Mouse (Mus musculus) limb, embryonic 15.5 days (tissue): ENCODE measurements around the gene Gale. TPM values are rescaled to one million over a fixed set of nuclear protein-coding genes. Genes with fewer than 3 reads are reported as not detected.

Experiments used
- ATAC-seq: fragments of 200-750 bp; cut with Nextera tagmentation; 2 replicates; pipeline ENCODE4 v1.8.0; 2017; ENCODE audit warnings: low read depth, moderate TSS enrichment; ENCODE audit not compliant: insufficient number of reproducible peaks, low FRiP score, low TSS enrichment
- H3K27ac ChIP-seq: fragments of 300-500 bp; sonication (generic); 2 replicates; pipeline ENCODE4 v1.5.1; 2015; ENCODE audit warnings: moderate library complexity, mild to moderate bottlenecking, inconsistent platforms
- H3K27me3 ChIP-seq: fragments of 300-500 bp; sonication (generic); 2 replicates; pipeline ENCODE4 v1.6.1; 2015; ENCODE audit warnings: inconsistent platforms
- H3K36me3 ChIP-seq: fragments of 300-500 bp; sonication (generic); 2 replicates; pipeline ENCODE4 v1.6.1; 2015; ENCODE audit warnings: inconsistent platforms
- H3K4me1 ChIP-seq: fragments of 300-500 bp; sonication (generic); 2 replicates; pipeline ENCODE4 v1.6.1; 2015; ENCODE audit warnings: inconsistent platforms
- H3K4me2 ChIP-seq: fragments of 300-500 bp; sonication (generic); 2 replicates; pipeline ENCODE4 v1.6.1; 2015; ENCODE audit warnings: mild to moderate bottlenecking, inconsistent platforms
- H3K4me3 ChIP-seq: fragments of 300-500 bp; sonication (generic); 2 replicates; pipeline ENCODE4 v1.5.1; 2015; ENCODE audit warnings: mild to moderate bottlenecking, inconsistent platforms
- H3K9ac ChIP-seq: fragments of 300-500 bp; sonication (generic); 2 replicates; pipeline ENCODE4 v1.6.1; 2015; ENCODE audit warnings: inconsistent platforms
- H3K9me3 ChIP-seq: fragments of 300-500 bp; sonication (generic); 2 replicates; pipeline ENCODE4 v1.6.1; 2016; ENCODE audit warnings: inconsistent platforms
- WGBS: fragments of 180-500 bp; shearing (Covaris S2); methylation state at CpG from one replicate; pipeline ENCODE4 v1.1.7; 2015; 5-methylcytosine and 5-hydroxymethylcytosine counted together
- polyA plus RNA-seq: library from polyadenylated mRNA; unstranded; fragments of >200 nt; fragmentation: Nextera tagmentation; extraction: Ambion mirVana; gene quantifications from 2 replicates; pipeline ENCODE4 v1.2.1, GENCODE M21; 2015

The Gale gene
- polyA plus RNA-seq, 1 experiment from 2014 or later = 58.2 TPM

- ATAC-seq = no peak
- no peak overlapping the region for H3K4me2 ChIP-seq
- no peak overlapping the region for H3K9ac ChIP-seq
- peaks cover 67% of the 10 kb centered on the region for H3K36me3 ChIP-seq
- no peaks in the 10 kb centered on the region for H3K9me3 ChIP-seq
- no peak overlapping the region for H3K27ac ChIP-seq
- WGBS = 81% methylated on average over 7 of the region's 7 CpGs
- no peaks in the 10 kb centered on the region for H3K27me3 ChIP-seq
- no peak overlapping the region for H3K4me3 ChIP-seq
- peaks cover 20% of the 10 kb centered on the region for H3K4me1 ChIP-seq
These were observed 1.3 kb upstream of the Gale start for GRCm38 (mm10) chr4:135962198-135962597.

GRCm38 (mm10) chr4:135962946-135963345 lies 581 bp upstream of the Gale start:
- H3K4me2 ChIP-seq = peak overlapping the region; percentile 92
- H3K27ac ChIP-seq = peak overlapping the region; percentile 93
- H3K27me3 ChIP-seq = no peaks in the 10 kb centered on the region
- peaks cover 67% of the 10 kb centered on the region for H3K36me3 ChIP-seq
- H3K9ac ChIP-seq = peak overlapping the region; percentile 73
- peak overlapping the region; percentile 77 for H3K4me3 ChIP-seq
- H3K9me3 ChIP-seq = no peaks in the 10 kb centered on the region
- WGBS = 6% methylated on average over 15 of the region's 15 CpGs
- H3K4me1 ChIP-seq = peaks cover 20% of the 10 kb centered on the region
- no peak for ATAC-seq

GRCm38 (mm10) chr4:135964426-135964825 lies 899 bp downstream of the Gale start:
- ATAC-seq = peak; percentile 42; the same call in 1 of the 2 replicates
- H3K4me2 ChIP-seq = peak overlapping the region; percentile 92
- peaks cover 67% of the 10 kb centered on the region for H3K36me3 ChIP-seq
- no peaks in the 10 kb centered on the region for H3K27me3 ChIP-seq
- peaks cover 27% of the 10 kb centered on the region for H3K4me1 ChIP-seq
- H3K4me3 ChIP-seq = peak overlapping the region; percentile 77
- under 1% methylated on average over 12 of the region's 12 CpGs for WGBS
- no peaks in the 10 kb centered on the region for H3K9me3 ChIP-seq
- peak overlapping the region; percentile 93 for H3K27ac ChIP-seq
- H3K9ac ChIP-seq = peak overlapping the region; percentile 85

- Histone ChIP-seq H3K27me3 (no peaks in the 10 kb centered on the region), H3K36me3 (peaks cover 67% of the 10 kb centered on the region), H3K4me2 (peak overlapping the region; percentile 92), H3K4me1 (peaks cover 27% of the 10 kb centered on the region), H3K27ac (peak overlapping the region; percentile 93), H3K9ac (no peak overlapping the region), H3K4me3 (peak overlapping the region; percentile 77), H3K9me3 (no peaks in the 10 kb centered on the region)
- ATAC-seq = no peak
- 81% methylated on average over 9 of the region's 9 CpGs for WGBS
These were observed 1.6 kb downstream of the Gale start for GRCm38 (mm10) chr4:135965113-135965512.

- H3K4me1 ChIP-seq = peaks cover 35% of the 10 kb centered on the region
- WGBS = 92% methylated on average over 16 of the region's 16 CpGs
- H3K4me2 ChIP-seq = no peak overlapping the region
- no peaks in the 10 kb centered on the region for H3K9me3 ChIP-seq
- no peak overlapping the region for H3K4me3 ChIP-seq
- no peak overlapping the region for H3K27ac ChIP-seq
- H3K36me3 ChIP-seq = peaks cover 68% of the 10 kb centered on the region
- H3K9ac ChIP-seq = no peak overlapping the region
- no peak for ATAC-seq
- no peaks in the 10 kb centered on the region for H3K27me3 ChIP-seq
These were observed 2.8 kb downstream of the Gale start for GRCm38 (mm10) chr4:135966283-135966682.

GRCm38 (mm10) chr4:135967086-135967760 lies 3.7 kb downstream of the Gale start:
- H3K9me3 ChIP-seq = no peaks in the 10 kb centered on the region
- peaks cover 42% of the 10 kb centered on the region for H3K4me1 ChIP-seq
- no peak overlapping the region for H3K4me3 ChIP-seq
- H3K4me2 ChIP-seq = no peak overlapping the region
- no peak overlapping the region for H3K27ac ChIP-seq
- H3K36me3 ChIP-seq = peaks cover 59% of the 10 kb centered on the region
- no peak overlapping the region for H3K9ac ChIP-seq
- no peak for ATAC-seq
- no peaks in the 10 kb centered on the region for H3K27me3 ChIP-seq
- WGBS = 86% methylated on average over 18 of the region's 18 CpGs

GRCm38 (mm10) chr4:135968271-135968869 lies 4.8 kb downstream of the Gale start:
- Histone ChIP-seq H3K4me2 (no peak overlapping the region), H3K27me3 (no peaks in the 10 kb centered on the region), H3K9me3 (no peaks in the 10 kb centered on the region), H3K36me3 (peaks cover 56% of the 10 kb centered on the region), H3K27ac (0 out of 2 replicates have a peak overlapping the region, but pooled peaks have one; percentile 14), H3K9ac (no peak overlapping the region), H3K4me3 (no peak overlapping the region), H3K4me1 (peaks cover 35% of the 10 kb centered on the region)
- 64% methylated on average over 19 of the region's 19 CpGs for WGBS
- no peak for ATAC-seq

- no peak for ATAC-seq
- Histone ChIP-seq H3K27ac (no peak overlapping the region), H3K4me1 (peaks cover 32% of the 10 kb centered on the region), H3K4me2 (no peak overlapping the region), H3K36me3 (peaks cover 57% of the 10 kb centered on the region), H3K4me3 (no peak overlapping the region), H3K27me3 (no peaks in the 10 kb centered on the region), H3K9ac (no peak overlapping the region), H3K9me3 (no peaks in the 10 kb centered on the region)
- WGBS = 86% methylated on average over 13 of the region's 13 CpGs
These were observed 5.7 kb downstream of the Gale start for GRCm38 (mm10) chr4:135969070-135969750.

- Histone ChIP-seq H3K36me3 (peaks cover 69% of the 10 kb centered on the region), H3K4me3 (0 out of 2 replicates have a peak overlapping the region, but pooled peaks have one; percentile 1), H3K27me3 (no peaks in the 10 kb centered on the region), H3K27ac (no peak overlapping the region), H3K9me3 (no peaks in the 10 kb centered on the region), H3K4me1 (peaks cover 22% of the 10 kb centered on the region), H3K4me2 (no peak overlapping the region), H3K9ac (no peak overlapping the region)
- WGBS = 84% methylated on average over 11 of the region's 11 CpGs
- no peak for ATAC-seq
These were observed 7.1 kb downstream of the Gale start for GRCm38 (mm10) chr4:135970585-135970984.

- peaks cover 22% of the 10 kb centered on the region for H3K4me1 ChIP-seq
- H3K36me3 ChIP-seq = peaks cover 69% of the 10 kb centered on the region
- H3K9me3 ChIP-seq = no peaks in the 10 kb centered on the region
- H3K27me3 ChIP-seq = no peaks in the 10 kb centered on the region
- WGBS = 1% methylated on average over 34 of the region's 35 CpGs
- peak overlapping the region; percentile 91 for H3K4me2 ChIP-seq
- ATAC-seq = peak; percentile 17; the same call in 1 of the 2 replicates
- peak overlapping the region; percentile 73 for H3K27ac ChIP-seq
- peak overlapping the region; percentile 98 for H3K9ac ChIP-seq
- H3K4me3 ChIP-seq = peak overlapping the region; percentile 100
These were observed 8.5 kb downstream of the Gale start for GRCm38 (mm10) chr4:135971805-135972555.

GRCm38 (mm10) chr4:135972556-135972906 lies 9.0 kb downstream of the Gale start, which contains the start of gene Lypla2:
TSS of gene Lypla2 (minus strand) at chr4:135972626.
- Histone ChIP-seq H3K36me3 (peaks cover 67% of the 10 kb centered on the region), H3K27ac (peak within 1 kb of the TSS; percentile 73), H3K9me3 (no peaks in the 10 kb centered on the region), H3K4me1 (peaks cover 22% of the 10 kb centered on the region), H3K27me3 (no peaks in the 10 kb centered on the region), H3K4me3 (peak within 1 kb of the TSS; percentile 100), H3K9ac (peak within 1 kb of the TSS; percentile 98), H3K4me2 (peak within 1 kb of the TSS; percentile 91)
- ATAC-seq = peak; percentile 57; the same call in 1 of the 2 replicates
- under 1% methylated on average over 19 of the region's 19 CpGs for WGBS
